Mouse (Mus musculus): ENCODE measurements at regions not wholly inside any gene's neighbourhood (a gene's known extent, or its start where the extent isn't known, plus 50 kb on each side); places are given as distances from the start of the nearest gene placed in this dataset.

DNA sequence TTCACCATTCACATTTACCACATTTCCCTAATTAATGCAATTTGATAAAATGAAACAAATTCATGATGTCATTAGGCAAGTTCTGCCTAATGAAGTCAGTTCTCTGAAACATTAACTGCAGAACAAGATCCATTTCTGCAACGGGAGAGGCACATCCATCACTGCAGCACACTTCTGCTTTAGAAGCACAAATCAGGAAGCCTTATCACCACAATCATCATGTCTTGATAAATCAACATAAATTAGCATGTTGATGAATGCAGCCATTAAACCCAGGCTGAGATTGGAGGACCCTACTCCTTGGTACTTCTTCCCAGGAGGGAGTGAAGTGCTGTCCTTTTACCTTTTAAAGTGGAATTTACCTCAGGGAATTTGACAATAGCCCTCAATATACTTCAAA, 1195.4 kb downstream of the Defb40 start:
- no peak for DNase-seq (ENCODE audit: low read depth, low spot score)

DNA sequence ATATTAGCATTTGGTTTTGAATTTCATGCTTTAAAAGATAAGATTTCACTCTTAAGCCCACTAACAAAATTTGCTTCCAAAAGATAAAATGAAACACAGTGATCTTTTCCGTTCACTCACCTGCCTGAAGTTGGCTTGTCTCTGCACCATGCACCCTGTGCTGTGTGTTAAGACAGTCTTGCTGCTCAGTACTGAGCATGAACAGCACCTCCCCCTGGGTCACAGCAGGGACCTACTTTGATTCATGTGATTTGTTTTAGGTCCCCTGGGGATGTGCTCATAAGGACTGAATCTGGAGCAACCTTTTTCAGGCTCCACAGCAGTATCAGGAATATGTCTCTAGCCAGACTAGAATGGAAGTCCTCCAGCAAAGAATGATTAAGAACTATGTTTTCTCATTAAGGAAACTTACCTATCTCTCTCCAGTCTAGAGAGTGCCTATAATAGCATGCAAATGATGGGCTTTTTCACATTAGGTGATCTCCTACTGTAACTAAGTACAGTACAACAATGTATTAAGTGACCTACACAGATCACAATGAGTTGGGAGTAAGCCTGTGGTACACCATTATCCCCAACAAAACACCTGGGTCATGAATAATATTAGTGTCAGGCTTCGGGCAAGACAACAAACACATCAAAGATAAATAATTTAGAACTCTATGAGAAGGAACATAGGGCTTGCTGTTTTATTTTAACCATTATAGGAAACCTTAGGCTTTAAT, 1196.3 kb downstream of the Defb40 start:
- no peak for DNase-seq (ENCODE audit: low read depth, low spot score)

DNA sequence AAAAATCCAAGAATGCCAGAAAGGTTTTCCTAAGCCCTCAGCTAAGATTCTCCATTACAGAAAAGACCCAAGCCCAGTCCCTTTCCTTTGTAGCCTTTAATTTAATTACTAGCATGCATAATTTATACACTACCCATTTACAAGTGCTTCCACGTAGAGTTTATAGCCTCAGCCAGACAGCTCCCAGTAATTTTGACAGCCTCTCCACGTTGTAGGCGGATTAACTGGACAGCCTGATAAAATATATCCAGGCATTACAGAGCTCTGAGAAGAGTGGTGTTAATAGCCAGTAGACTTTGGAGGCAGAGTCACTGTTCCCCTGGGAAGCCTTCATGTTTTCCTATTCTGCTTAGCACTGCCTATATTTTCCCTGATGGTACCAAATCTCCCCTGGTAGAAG, 1202.6 kb downstream of the Defb40 start:
- DNase-seq (ENCODE audit: low read depth, low spot score), result no peak

DNA sequence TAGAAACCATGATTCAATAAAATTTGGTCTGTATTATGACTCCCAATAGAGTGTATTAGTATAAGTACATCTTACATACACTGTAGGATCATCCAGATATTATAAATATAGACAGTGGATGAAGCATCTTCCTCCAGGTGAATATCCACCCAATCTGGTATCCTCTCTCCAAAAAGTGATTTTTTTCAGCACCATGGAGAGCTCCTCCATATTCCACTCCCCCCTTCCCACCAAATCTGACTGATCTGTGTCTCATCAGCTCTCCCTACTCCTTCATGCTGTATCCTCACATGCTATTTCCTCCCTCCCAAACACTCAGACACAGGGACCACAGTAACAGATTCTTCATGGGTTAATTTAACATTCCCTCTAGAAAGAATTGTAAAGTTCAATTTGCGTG, 1204.7 kb downstream of the Defb40 start:
- peak; percentile 63 for DNase-seq (ENCODE audit: low read depth, low spot score)

DNA sequence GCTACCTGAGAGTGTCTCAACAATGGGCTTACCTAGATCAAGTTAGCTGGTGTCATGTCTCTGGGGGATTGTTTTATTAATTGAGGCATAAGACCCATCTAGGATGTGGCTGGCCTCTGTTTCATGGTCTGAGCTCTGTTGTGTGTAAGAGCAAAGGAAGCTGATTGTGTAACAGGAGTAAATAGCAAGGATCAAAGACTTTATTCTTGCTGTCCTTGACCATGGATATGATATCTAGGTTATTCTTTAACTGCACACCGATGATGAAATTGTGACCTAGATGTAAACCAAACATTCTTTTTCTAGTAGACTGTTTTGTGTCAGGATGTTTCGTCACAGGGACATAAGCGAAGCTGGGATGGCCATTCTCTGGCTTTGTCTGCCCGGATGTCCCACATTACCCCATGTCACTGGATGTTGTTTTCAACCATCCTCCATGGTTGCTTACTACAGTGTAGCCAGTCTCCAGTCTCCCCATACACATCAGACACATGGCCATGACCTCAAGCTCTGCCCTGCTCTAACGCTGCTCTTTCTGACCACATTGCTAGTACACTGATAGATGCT, 1210.5 kb downstream of the Defb40 start:
- no peak for DNase-seq (ENCODE audit: low read depth, low spot score)

DNA sequence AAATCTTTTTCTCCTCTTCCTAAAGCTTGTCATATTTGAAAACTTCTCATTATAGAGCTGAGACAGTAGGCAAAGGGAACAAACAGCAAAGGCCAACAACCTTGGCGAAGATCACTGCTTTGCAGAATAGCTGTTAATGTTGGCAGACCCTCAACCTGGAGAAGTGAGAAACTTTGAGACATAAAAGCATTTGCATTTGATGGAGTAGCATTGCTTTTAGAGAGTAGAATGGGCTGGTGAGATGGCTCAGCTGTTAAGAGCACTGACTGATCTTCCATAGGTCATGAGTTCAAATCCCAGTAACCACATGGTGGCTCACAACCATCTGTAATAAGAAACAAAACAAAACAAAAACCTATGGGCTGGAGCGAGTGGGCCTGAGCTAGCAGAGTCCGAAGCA, 1253.4 kb downstream of the Defb40 start:
- no peak for DNase-seq (ENCODE audit: low read depth, low spot score)

DNA sequence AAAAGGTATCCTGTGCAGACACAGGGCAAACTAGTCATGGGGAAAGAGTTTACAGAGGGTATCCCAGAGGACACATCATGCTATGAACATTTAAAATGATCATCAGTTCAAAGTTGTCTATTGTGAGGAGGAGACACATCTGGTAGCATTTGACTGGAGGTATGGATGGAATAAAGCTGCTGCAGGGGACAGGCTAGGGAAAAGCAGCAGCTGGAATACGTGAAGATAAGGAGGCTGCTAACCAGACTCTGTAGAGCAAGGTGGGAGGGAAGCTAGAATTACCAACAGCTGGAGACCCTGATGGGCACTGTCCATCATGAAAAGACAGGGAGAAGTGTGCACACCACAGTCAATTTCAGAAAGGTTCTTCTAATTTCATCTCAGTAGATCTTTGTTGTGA, 1268.9 kb downstream of the Defb40 start:
- DNase-seq (ENCODE audit: low read depth, low spot score), result no peak

DNA sequence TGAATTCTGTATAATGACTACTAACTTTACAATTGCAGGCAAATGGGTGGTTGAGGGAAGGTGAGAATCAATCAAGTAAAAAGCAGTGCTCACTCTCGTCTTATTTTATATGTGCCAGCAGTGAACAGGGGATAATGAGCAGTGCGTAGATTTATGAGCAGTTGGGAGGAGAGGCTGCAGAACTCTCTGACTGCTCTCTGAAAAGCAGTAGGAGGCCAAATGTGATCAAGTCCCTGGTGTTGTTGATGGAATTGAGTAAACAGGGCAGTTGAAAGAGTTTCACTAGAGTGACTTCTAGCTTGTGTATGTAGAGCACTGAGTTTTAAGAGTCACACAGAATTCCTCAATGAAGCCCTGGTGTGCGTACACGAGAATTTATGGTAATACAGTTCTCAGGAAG, 1269.6 kb downstream of the Defb40 start:
- DNase-seq (ENCODE audit: low read depth, low spot score), result peak; percentile 3

DNA sequence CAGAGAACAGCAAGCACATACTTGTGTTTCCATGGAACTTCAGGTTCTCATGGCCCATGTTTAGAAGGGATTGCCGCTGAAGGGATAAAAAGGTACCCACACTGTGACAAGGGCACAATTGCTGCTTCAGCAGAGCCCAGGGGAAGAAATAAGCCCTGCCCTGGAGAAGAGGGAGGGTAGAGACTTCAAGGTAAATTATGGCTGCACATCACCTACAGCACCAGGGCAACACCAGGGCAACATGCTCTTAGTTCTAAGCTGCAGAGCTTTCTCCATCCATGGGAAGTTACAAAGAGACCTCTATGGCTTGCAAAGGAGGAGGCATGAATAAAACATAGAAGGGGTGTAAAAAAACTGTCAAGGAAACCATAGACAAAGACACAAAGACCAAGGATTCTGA, 1273.8 kb downstream of the Defb40 start:
- no peak for DNase-seq (ENCODE audit: low read depth, low spot score)

DNA sequence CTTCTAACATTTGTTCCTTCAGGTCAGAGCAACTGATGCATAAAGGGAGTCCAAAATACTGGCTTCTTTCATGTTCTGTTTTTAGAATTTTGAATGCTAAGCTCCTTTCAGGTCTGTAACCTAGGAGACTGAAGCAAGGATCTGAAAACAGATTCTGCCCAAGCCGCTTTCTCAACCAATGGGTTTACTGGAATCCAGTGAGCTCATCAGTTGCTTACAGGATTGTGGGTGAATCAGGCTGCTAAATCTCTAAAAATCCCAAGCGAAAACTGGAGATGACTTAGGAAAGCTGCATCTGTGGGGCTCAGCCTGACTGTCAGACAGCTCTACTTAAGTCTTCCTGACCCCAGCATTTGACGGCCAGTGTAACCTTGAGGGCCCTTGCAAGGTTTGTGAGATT, 1277.7 kb downstream of the Defb40 start:
- no peak for DNase-seq (ENCODE audit: low read depth, low spot score)

DNA sequence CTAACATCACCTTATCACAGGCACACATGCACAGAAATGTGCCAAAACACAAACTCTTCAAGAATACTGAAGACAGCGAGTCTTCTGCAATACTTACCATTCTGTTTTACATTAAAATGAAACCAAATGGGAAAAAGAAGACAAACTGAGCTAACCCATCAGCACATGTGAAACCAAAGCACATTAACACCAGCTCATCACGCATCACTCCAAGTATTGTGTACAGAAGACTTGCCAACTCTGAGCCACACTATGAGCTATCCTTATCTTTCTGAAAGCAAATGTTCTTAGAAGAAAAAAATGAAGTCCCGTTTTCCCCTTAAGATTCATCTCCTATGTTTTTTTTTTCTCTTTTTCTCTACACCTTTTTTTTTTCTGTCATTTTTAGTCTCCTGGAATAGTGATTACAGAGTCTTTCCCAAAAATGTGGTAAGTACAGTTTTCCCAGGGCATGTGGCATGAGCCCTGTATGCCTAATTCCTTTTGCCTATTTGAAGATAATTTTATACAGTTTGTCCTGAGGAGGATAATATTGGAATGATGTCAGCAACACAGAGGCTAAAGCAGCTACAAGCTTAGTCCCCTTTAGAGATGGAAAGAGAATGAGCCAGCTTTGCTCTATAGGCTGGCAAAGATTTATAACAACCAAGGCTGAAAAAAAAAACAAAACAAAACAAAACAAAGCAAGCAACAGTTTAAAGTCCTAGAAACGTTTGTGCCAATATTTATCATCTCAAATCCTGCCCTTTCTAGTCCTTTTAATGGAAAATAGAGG, 1287.8 kb downstream of the Defb40 start:
- DNase-seq (ENCODE audit: low read depth, low spot score), result no peak

DNA sequence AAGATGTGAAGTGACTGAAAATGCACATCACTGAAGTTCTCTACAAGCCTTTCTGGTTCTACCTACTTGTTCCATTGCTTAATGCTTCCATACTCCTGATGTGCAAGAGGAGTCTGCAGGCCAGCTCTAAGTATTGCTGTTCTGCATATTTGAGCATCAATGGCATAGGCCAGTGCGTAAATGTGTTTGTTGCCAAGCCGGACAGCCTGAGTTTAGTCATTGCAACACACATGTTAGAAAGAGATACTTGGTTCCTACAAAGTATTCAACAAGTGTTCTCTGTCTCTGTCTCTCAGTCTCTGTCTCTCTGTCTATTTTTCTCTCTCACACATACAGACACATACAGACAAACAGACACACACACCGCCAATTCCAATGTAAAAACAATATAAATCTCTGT, 1288.4 kb downstream of the Defb40 start:
- no peak for DNase-seq (ENCODE audit: low read depth, low spot score)

DNA sequence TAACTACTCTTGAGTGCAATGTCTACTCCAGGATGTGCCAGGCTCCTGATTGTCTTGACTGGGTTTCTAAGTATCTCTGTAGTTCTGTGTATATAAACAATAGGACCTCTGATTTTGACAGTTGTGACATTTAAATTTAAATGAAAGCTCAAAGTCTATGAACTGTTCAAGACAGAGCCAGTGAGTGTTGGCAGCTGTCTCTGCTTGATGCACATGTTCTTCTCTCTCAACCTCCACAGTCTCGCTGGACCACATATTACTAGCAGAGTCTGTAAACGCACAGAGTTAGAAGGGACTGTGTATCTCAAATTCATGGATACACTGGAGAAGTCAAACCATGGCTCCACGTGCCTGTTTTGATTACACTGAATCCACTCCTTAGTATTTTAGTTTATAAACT, 1291.0 kb downstream of the Defb40 start:
- DNase-seq (ENCODE audit: low read depth, low spot score), result no peak

DNA sequence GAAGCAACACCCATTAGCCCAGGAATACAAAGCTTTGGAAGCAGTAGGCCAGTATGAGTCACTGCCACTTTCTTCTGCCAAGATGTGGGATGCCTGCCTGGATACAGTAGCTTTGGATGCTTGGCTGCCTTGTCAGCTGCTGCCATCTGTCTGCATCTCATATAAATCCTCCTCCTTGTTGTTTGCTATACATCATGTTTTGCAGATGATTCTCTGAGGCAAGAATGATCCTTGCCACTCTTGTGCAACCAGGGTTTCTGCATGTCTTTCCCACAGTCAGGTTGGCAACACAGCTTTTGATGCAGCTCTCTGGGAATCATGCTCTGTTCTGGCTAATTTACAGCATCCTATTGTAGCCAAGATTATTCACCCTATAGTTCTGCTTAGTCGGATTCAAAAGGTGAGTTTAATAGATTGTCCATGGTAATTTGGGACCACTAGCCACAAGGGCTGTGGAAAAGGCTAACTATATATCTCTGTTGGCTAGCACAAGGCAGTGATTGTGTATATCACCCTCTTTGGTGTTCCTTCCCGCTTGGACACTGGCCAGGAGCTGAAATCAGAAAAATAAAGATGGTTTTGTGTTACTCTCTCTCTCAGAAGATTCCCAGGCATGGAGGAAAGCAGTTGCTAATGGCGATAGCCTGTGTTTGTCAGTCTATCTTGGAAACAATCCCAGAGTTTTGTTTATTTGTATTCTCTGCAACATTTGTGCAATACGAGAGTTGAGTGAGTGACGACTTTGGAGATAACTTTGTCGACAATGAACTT, 1313.5 kb downstream of the Defb40 start:
- DNase-seq (ENCODE audit: low read depth, low spot score), result no peak

DNA sequence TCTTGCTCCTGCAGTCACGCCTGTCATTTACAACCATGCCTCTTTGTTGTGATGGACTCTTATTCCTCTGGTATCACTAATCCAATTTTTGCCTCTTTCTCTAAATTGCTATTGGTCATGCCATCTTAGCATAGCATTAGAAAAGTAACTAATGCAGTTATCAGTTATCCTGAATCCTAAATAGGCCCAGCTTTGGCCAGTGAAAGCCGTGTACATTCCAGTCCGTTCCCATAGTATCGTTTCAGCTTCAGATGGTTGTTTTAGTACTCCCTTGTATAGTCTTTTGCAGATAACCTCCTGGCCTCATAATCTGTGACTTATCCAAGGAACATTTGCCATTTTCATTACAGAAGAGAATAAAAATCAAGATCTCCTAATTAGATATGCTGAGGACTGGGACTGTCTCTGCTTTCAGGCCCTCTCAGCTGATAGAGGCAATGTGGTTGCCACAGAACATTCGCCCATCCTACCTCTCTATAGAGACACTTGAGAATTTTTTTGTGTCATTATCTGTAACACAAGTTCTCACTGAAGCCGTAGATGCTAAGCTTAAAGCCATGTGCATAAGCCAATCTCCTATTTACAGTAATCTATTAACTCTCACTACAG, 1318.2 kb downstream of the Defb40 start:
- DNase-seq (ENCODE audit: low read depth, low spot score), result no peak

DNA sequence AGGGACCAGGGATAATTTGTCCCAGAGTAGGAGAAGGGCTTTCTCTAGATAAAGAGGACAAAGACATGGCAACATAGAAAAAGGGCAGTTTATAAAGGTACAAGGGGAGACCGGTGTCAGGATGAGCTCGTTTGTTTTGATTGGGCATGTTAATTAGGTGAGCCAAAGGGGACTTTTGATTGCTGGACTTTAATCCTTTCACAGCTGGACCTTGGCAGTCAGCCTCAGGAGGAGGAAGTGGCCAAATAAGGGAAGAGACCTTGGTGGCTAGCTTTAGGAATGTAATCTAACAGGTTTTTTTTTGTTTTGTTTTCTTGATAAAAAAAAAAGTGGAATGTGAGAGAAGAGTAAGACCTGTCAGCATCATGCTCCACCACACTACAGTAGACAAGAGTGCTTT, 1324.3 kb downstream of the Defb40 start:
- no peak for DNase-seq (ENCODE audit: low read depth, low spot score)

DNA sequence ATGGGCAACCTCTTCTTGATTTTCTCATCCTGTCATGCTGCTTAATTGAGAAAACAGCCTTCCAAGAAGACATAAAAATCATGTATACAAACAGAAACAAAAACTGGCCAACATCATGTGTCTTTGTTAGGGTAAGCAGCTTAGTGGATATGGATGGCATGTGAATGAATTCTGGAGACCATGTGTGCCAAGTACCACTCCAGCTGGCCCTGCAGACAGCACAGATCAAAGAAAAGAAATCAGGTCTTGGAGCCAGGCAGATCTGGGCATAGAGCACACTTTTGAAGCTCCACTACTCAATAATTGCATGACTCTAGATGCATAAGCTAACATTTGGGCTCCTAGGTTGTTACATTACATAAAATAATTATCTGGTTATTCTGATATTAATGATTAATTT, 1330.5 kb downstream of the Defb40 start:
- no peak for DNase-seq (ENCODE audit: low read depth, low spot score)

DNA sequence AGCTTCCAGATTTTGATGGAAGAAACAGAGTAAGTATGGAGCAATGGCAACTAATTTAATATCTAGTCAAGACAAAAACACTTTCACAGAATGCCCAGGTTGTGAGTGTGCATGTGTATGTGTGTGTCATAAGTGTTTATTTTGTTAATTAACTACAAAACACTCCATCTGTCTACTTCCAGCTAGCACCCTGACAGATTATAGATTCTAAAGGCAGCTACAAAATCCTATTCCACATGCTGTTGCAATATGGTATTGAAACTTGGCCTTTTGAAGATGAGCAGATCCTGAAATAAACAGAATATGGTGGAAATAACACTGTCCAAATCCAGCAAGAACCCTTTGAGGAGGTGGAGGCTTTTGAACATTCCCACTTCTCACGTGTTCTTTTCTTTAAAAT, 1356.9 kb downstream of the Defb40 start:
- DNase-seq (ENCODE audit: low read depth, low spot score), result no peak

DNA sequence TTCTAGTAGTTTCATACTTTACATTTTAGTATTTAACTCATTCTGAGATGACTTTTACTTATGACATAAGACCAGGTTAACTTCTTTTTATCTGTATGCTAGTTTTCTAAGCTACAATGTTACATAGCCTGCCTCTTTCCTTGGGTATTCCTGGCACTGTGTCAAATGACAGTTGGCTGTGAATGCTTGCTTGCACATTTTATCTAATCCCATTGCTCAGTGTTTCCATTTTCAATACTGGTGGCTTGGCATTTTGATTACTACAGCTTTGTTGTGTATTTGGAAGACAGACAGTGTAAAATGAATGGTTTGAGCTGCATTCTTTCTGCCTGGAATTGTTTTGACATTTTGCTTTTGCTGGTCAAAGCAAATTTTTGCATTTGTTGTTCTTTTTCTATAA, 1359.2 kb downstream of the Defb40 start:
- no peak for DNase-seq (ENCODE audit: low read depth, low spot score)

DNA sequence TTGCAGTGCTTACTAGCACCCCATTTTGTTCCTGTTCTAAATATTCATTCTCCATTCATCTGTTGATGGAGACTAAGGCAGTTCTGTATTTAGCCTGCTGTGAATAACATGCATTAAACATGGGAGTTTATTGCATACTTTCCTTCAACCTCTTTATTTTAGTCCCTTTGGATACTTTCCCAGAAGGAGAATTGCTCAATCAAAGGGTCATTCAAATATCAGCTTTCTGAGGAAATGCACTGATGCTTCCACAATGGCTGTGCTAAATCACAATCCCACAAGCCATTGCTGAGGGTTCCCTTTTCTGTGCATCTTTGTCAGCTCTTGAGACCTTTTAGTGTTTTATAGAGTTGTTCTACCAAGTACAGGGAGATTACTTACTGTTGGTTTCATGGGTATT, 1359.9 kb downstream of the Defb40 start:
- DNase-seq (ENCODE audit: low read depth, low spot score), result no peak

DNA sequence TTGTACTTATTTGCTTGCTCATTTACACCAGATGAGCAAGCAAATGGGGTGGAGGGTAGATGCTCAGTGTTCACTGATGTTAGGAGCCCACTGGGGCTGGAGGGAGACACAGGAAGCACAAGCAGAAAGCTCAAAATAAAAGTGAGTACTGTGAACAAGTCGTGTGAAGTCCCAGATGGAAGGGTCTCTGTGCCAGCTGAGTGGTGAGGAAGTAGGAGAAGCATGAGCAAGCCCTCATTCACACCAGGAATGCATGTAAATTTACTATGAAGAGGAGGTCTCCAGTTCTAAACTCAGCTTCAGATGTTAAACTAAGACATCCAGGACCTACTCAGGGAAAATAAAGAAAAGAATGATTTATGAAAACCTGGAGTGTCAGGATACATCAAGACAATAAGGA, 1375.2 kb downstream of the Defb40 start:
- DNase-seq (ENCODE audit: low read depth, low spot score), result no peak

DNA sequence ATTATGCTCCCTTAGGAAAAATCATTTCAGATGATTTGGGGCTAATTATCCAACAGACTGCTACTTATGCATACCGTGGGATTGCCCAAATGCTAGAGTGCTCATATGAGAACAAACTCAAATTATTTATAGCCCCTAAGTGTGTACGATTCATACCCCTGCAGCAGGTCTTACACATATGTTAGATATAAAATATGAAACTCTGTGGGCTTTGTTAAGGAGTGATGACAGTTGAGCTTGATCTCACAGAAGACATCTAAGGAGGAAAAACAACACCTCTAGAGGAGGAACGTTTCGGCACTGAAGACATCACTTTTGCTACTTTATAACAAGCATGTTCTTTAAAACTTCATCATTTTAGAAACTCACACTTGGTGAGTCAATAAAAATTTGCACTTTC, 1379.3 kb downstream of the Defb40 start:
- no peak for DNase-seq (ENCODE audit: low read depth, low spot score)
